Mouse (Mus musculus) hindbrain, embryonic 14.5 days (tissue): ENCODE measurements at regions not wholly inside any gene's neighbourhood (a gene's known extent, or its start where the extent isn't known, plus 50 kb on each side); places are given as distances from the start of the nearest gene placed in this dataset.

Experiments
- ATAC-seq: fragments of 200-750 bp; cut with Nextera tagmentation; 2 replicates; pipeline ENCODE4 v1.8.0; 2017; ENCODE audit warnings: moderate number of reproducible peaks, mild to moderate bottlenecking, moderate TSS enrichment, moderate library complexity; ENCODE audit not compliant: low FRiP score
- DNase-seq: peaks from one replicate; pipeline ENCODE4 v3.0.0-alpha.2; 2015; ENCODE audit warnings: low spot score
- H3K27ac ChIP-seq: fragments of 300-500 bp; sonication (generic); 2 replicates; pipeline ENCODE4 v1.5.1; 2014; ENCODE audit warnings: mild to moderate bottlenecking, moderate library complexity
- H3K27me3 ChIP-seq: fragments of 300-500 bp; sonication (generic); 2 replicates; pipeline ENCODE4 v1.6.1; 2014; ENCODE audit warnings: mild to moderate bottlenecking, low read length, mixed read lengths; ENCODE audit not compliant: control insufficient read depth, insufficient read depth
- H3K36me3 ChIP-seq: fragments of 300-500 bp; sonication (generic); replicated peaks from 2 replicates; pipeline ENCODE4 v1.6.1; 2014; ENCODE audit not compliant: control insufficient read depth, insufficient read depth
- H3K4me1 ChIP-seq: fragments of 300-500 bp; sonication (generic); replicated peaks from 2 replicates; pipeline ENCODE4 v1.6.1; 2014; ENCODE audit warnings: antibody characterized with exemption, low read length, mixed read lengths; ENCODE audit not compliant: control insufficient read depth, insufficient read depth
- H3K4me2 ChIP-seq: fragments of 300-500 bp; sonication (generic); replicated peaks from 2 replicates; pipeline ENCODE4 v1.6.1; 2014; ENCODE audit warnings: mild to moderate bottlenecking, moderate library complexity
- H3K4me3 ChIP-seq: fragments of 300-500 bp; sonication (generic); replicated peaks from 2 replicates; pipeline ENCODE4 v1.5.1; 2014; ENCODE audit warnings: mild to moderate bottlenecking, low read length
- H3K9ac ChIP-seq: fragments of 300-500 bp; sonication (generic); 2 replicates; pipeline ENCODE4 v1.6.1; 2014
- H3K9me3 ChIP-seq: fragments of 300-500 bp; sonication (generic); 2 replicates; pipeline ENCODE4 v1.6.1; 2016; ENCODE audit warnings: low read length; ENCODE audit not compliant: control insufficient read depth
- WGBS: fragments of 180-500 bp; shearing (Covaris S2); extraction: QIAGEN DNeasy Blood & Tissue Kit; methylation state at CpG from one replicate; pipeline ENCODE4 v1.1.7; 2014; 5-methylcytosine and 5-hydroxymethylcytosine counted together

DNA sequence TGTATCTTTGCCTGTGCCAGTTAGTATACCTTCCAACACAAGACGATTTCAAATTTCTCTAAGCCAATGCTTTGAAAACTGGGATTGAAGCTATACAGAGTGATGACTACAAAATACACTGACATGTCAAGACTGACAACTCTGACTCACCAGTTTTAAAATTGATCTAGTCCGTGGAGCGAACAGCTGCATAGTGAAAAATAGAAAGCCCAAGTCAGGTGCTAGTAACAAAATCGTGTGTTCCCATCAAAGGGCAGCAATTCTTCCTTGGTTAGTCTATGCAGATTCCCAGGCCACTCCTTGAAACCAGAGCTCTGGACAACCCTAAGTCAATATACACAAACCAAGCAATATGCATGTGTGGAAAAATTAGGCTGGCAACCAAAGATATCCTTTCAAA, 940.6 kb downstream of the Kcna4 start:
- H3K27ac ChIP-seq: no peak overlapping the region
- no peak overlapping the region for H3K4me2 ChIP-seq
- H3K4me3 ChIP-seq: no peak overlapping the region
- H3K9ac ChIP-seq: no peak overlapping the region
- H3K36me3 ChIP-seq: no peaks in the 10 kb centered on the region
- no peaks in the 10 kb centered on the region for H3K9me3 ChIP-seq
- WGBS: 88% methylated on average over 4 of the region's 4 CpGs
- ATAC-seq: no peak
- H3K4me1 ChIP-seq: no peaks in the 10 kb centered on the region
- DNase-seq: no peak
- H3K27me3 ChIP-seq: no peaks in the 10 kb centered on the region

DNA sequence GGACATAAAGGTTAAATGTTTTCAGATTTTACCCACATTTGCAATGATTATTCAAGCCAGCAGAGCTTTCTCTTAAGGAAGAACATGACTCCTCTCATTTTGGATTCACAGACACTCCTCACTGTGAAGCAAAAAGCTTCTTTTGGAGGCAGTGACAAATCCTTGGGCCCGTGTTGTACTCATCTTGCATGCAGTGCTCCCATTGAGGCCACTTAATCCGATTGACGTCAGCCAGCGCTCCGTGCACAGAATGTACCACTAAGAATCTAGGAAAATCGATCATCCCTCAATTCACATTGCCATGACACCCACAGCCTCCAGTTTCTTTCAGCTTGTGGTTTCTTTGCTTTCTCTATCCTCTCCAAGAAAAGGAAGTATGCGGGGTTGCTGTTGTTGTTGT, 941.5 kb downstream of the Kcna4 start:
- Histone ChIP-seq H3K9ac (no peak overlapping the region), H3K27me3 (no peaks in the 10 kb centered on the region), H3K36me3 (no peaks in the 10 kb centered on the region), H3K27ac (no peak overlapping the region), H3K4me3 (no peak overlapping the region), H3K9me3 (no peaks in the 10 kb centered on the region), H3K4me2 (no peak overlapping the region), H3K4me1 (no peaks in the 10 kb centered on the region)
- ATAC-seq (0 out of 2 replicates have a peak, but pooled peaks have one; percentile 40), DNase-seq (no peak)
- 59% methylated on average over 7 of the region's 7 CpGs for WGBS

DNA sequence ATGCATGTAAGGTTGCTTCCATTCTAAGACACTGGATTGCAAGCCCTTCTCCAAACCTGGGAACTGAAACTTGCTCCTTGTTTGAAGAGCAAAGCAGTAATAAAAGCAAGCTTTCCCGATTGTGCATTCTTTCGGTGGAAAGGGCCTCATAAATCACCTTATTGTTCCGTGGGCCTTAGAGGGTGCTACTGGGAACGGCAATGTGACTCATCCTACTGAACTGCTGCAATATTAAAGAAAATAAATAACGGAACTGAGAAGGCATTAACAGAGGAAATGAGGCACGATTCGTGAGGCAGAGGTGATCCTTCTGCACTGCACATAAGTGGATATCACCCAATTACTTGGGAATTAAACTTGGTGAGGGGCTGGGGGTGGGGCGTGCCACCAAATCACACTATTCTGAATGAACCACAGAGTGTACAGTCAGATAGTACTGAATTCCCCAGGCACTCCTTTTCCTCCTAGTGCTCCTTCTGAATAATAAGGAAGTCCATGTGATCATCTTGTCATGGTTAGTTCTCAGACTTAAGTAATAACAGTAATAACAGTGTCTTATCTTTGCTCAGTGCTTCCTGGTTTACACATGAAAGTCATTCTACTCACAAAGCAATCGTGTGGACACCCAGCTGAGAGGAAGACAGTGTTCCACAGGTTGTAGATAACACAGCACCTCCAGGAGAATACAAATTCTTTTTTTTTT, 946.0 kb downstream of the Kcna4 start:
- Histone ChIP-seq H3K9ac (no peak overlapping the region), H3K27ac (no peak overlapping the region), H3K4me2 (no peak overlapping the region), H3K36me3 (no peaks in the 10 kb centered on the region), H3K4me3 (no peak overlapping the region), H3K4me1 (no peaks in the 10 kb centered on the region), H3K27me3 (no peaks in the 10 kb centered on the region), H3K9me3 (no peaks in the 10 kb centered on the region)
- ATAC-seq (no peak), DNase-seq (no peak)
- 61% methylated on average over 9 of the region's 9 CpGs for WGBS
